Mouse (Mus musculus) frontal cortex, postnatal 10 days (tissue): ENCODE measurements around the gene Olfr584.

Experiments
- DNase-seq, 2 experiments: peaks; one replicate each; pipeline ENCODE4 v3.0.0; 2022; ENCODE audit warnings: low spot score in 2 of 2, mixed read lengths in 1 of 2

The Olfr584 gene

GRCm38 (mm10) chr7:103081585-103081984, at the start of gene Olfr584:
Gene Olfr584 (plus strand): TSS chr7:103081885.
- DNase-seq: no peak

- no peak for DNase-seq
These were observed 44.0 kb upstream of the Olfr584 start, which contains the start of gene Olfr582 for GRCm38 (mm10) chr7:103037724-103038123. Gene Olfr582 (plus strand): TSS chr7:103038024.

GRCm38 (mm10) chr7:103051000-103051399, 30.7 kb upstream of the Olfr584 start, which contains the start of gene Olfr583:
Gene Olfr583 (plus strand): TSS chr7:103051300.
- no peak for DNase-seq

- DNase-seq: no peak
These were observed 15.7 kb downstream of the Olfr584 start, which contains the start of gene Olfr585 for GRCm38 (mm10) chr7:103097420-103097819. Gene Olfr585 (plus strand): TSS chr7:103097720.

GRCm38 (mm10) chr7:103119406-103119805, 37.7 kb downstream of the Olfr584 start:
- no peak for DNase-seq

- DNase-seq: no peak
These were observed 43.9 kb downstream of the Olfr584 start, which contains the start of gene Olfr586 for GRCm38 (mm10) chr7:103125538-103125937. Gene Olfr586 (minus strand): TSS chr7:103125638.
